Mouse (Mus musculus) CH12.LX (cell line): ENCODE results near the gene 2810408A11Rik. TPM values are rescaled to one million over a fixed set of nuclear protein-coding genes. Genes with fewer than 3 reads are reported as not detected.

ENCODE experiments used
- DNase-seq: peaks from one replicate; pipeline ENCODE4 v3.0.0-alpha.2; 2013; ENCODE audit errors: extremely low read depth
- H3K27ac ChIP-seq: 2 replicates; pipeline ENCODE4 v1.5.1; 2012; ENCODE audit warnings: low read depth, mild to moderate bottlenecking, control low read depth, moderate library complexity; ENCODE audit not compliant: insufficient read depth
- H3K27me3 ChIP-seq: replicated peaks from 2 replicates; pipeline ENCODE3; 2012; ENCODE audit warnings: inconsistent platforms
- H3K36me3 ChIP-seq, 2 experiments: replicated peaks in 1 of 2; 2 replicates each; pipeline versions ENCODE3 to v1.6.1; 2012; ENCODE audit warnings: inconsistent platforms in 1 of 2, low read length in 1 of 2, mild to moderate bottlenecking in 1 of 2, mixed read lengths in 1 of 2, moderate library complexity in 1 of 2; ENCODE audit not compliant: control insufficient read depth in 1 of 2, insufficient read depth in 1 of 2
- H3K4me1 ChIP-seq, 2 experiments: 2 replicates each; pipeline ENCODE4 v1.6.1; 2012; ENCODE audit warnings: inconsistent platforms in 1 of 2, moderate library complexity in 1 of 2; ENCODE audit not compliant: insufficient read depth in 2 of 2, control insufficient read depth in 1 of 2
- H3K4me2 ChIP-seq: 2 replicates; pipeline ENCODE4 v1.6.1; 2012; ENCODE audit warnings: low read depth, mild to moderate bottlenecking, control low read depth; ENCODE audit not compliant: poor library complexity, insufficient read depth, severe bottlenecking
- H3K4me3 ChIP-seq, 3 experiments: fragments of 150-350 bp in 1 of 3; sonication (generic) in 1 of 3; replicated peaks in 1 of 3; 2 replicates each; pipeline versions ENCODE3 to v1.5.1; 2011 to 2012; ENCODE audit warnings: low read depth in 2 of 3, low read length in 2 of 3, mild to moderate bottlenecking in 2 of 3, moderate library complexity in 2 of 3, control low read depth in 1 of 3, improper control_type of control experiment in 1 of 3, inconsistent platforms in 1 of 3, mixed read lengths in 1 of 3; ENCODE audit not compliant: poor library complexity in 1 of 3
- H3K79me2 ChIP-seq: replicated peaks from 2 replicates; pipeline ENCODE4 v1.6.1; 2012; ENCODE audit warnings: mild to moderate bottlenecking, moderate library complexity; ENCODE audit not compliant: control insufficient read depth, poor library complexity, insufficient read depth, severe bottlenecking; ENCODE audit errors: extremely low read depth
- H3K9ac ChIP-seq: 2 replicates; pipeline ENCODE4 v1.6.1; 2012; ENCODE audit warnings: low read depth, mild to moderate bottlenecking, control low read depth, moderate library complexity; ENCODE audit not compliant: insufficient read depth
- H3K9me3 ChIP-seq: replicated peaks from 2 replicates; pipeline ENCODE3; 2012; ENCODE audit warnings: low read length, inconsistent platforms, mixed read lengths
- CHD1 ChIP-seq: IDR thresholded peaks from 2 replicates; pipeline ENCODE4 v1.6.1; 2012; ENCODE audit warnings: low read depth, low read length, improper control_type of control experiment, inconsistent platforms
- CHD2 ChIP-seq: IDR thresholded peaks from 2 replicates; pipeline ENCODE4 v1.6.1; 2011; ENCODE audit warnings: low read length, improper control_type of control experiment
- CTCF ChIP-seq, 2 experiments: IDR thresholded peaks in 1 of 2; conservative IDR thresholded peaks in 1 of 2; 2 replicates each; pipeline ENCODE4 v1.5.1; 2011 to 2012; ENCODE audit warnings: low read depth in 2 of 2, low read length in 2 of 2, improper control_type of control experiment in 1 of 2, inconsistent platforms in 1 of 2, mild to moderate bottlenecking in 1 of 2, moderate library complexity in 1 of 2
- E2F4 ChIP-seq: IDR thresholded peaks from 2 replicates; pipeline ENCODE4 v1.6.1; 2011; ENCODE audit warnings: low read depth, low read length, improper control_type of control experiment; ENCODE audit not compliant: insufficient replicate concordance
- EP300 ChIP-seq: IDR thresholded peaks from 2 replicates; pipeline ENCODE4 v1.6.1; 2011; ENCODE audit warnings: low read length, improper control_type of control experiment
- ETS1 ChIP-seq: conservative IDR thresholded peaks from 2 replicates; pipeline ENCODE4 v1.6.1; 2012; ENCODE audit warnings: low read depth, mild to moderate bottlenecking, inconsistent platforms, low read length, improper control_type of control experiment, moderate library complexity
- GABPA ChIP-seq: IDR thresholded peaks from 2 replicates; pipeline ENCODE4 v1.6.1; 2012; ENCODE audit warnings: low read depth, low read length, improper control_type of control experiment, inconsistent platforms; ENCODE audit not compliant: insufficient replicate concordance
- HCFC1 ChIP-seq: IDR thresholded peaks from 2 replicates; pipeline ENCODE4 v1.6.1; 2012; ENCODE audit warnings: low read depth, mild to moderate bottlenecking, inconsistent platforms, low read length, improper control_type of control experiment
- IRF4 ChIP-seq: IDR thresholded peaks from 2 replicates; pipeline ENCODE4 v1.6.1; 2014; ENCODE audit warnings: low read depth, mild to moderate bottlenecking, inconsistent platforms, low read length, improper control_type of control experiment
- JUN ChIP-seq: IDR thresholded peaks from 2 replicates; pipeline ENCODE4 v1.6.1; 2011; ENCODE audit warnings: low read depth, mild to moderate bottlenecking, low read length, improper control_type of control experiment, moderate library complexity; ENCODE audit not compliant: insufficient read depth
- JUND ChIP-seq: conservative IDR thresholded peaks from 2 replicates; pipeline ENCODE4 v1.6.1; 2011; ENCODE audit warnings: low read depth, low read length, improper control_type of control experiment
- KAT2A ChIP-seq: IDR thresholded peaks from 2 replicates; pipeline ENCODE4 v1.6.1; 2012; ENCODE audit warnings: low read length, improper control_type of control experiment, inconsistent platforms; ENCODE audit not compliant: insufficient replicate concordance
- MAX ChIP-seq: IDR thresholded peaks from 2 replicates; pipeline ENCODE4 v1.6.1; 2011; ENCODE audit warnings: low read length, improper control_type of control experiment
- MAZ ChIP-seq: IDR thresholded peaks from 2 replicates; pipeline ENCODE4 v1.6.1; 2012; ENCODE audit warnings: low read depth, mild to moderate bottlenecking, inconsistent platforms, low read length, improper control_type of control experiment, moderate library complexity
- MEF2A ChIP-seq: IDR thresholded peaks from 2 replicates; pipeline ENCODE4 v1.6.1; 2014; ENCODE audit warnings: low read depth, mild to moderate bottlenecking, inconsistent platforms, low read length, improper control_type of control experiment, borderline replicate concordance
- NELFE ChIP-seq: IDR thresholded peaks from 2 replicates; pipeline ENCODE4 v1.6.1; 2011; ENCODE audit warnings: low read depth, low read length, improper control_type of control experiment
- NRF1 ChIP-seq: IDR thresholded peaks from 2 replicates; pipeline ENCODE4 v1.6.1; 2014; ENCODE audit warnings: low read depth, mild to moderate bottlenecking, inconsistent platforms, low read length, improper control_type of control experiment, moderate library complexity
- PAX5 ChIP-seq: IDR thresholded peaks from 2 replicates; pipeline ENCODE4 v1.6.1; 2012; ENCODE audit warnings: low read length, inconsistent platforms, mixed read lengths
- RAD21 ChIP-seq: IDR thresholded peaks from 2 replicates; pipeline ENCODE4 v1.6.1; 2011; ENCODE audit warnings: low read depth, mild to moderate bottlenecking, low read length, improper control_type of control experiment, moderate library complexity
- SIN3A ChIP-seq: IDR thresholded peaks from 2 replicates; pipeline ENCODE4 v1.6.1; 2012; ENCODE audit warnings: low read length, improper control_type of control experiment, inconsistent platforms
- SMC3 ChIP-seq: IDR thresholded peaks from 2 replicates; pipeline ENCODE4 v1.6.1; 2011; ENCODE audit warnings: low read depth, low read length, improper control_type of control experiment
- TBP ChIP-seq: conservative IDR thresholded peaks from 2 replicates; pipeline ENCODE4 v1.6.1; 2011; ENCODE audit warnings: low read depth, low read length, improper control_type of control experiment
- TCF12 ChIP-seq: IDR thresholded peaks from 2 replicates; pipeline ENCODE4 v1.6.1; 2014; ENCODE audit warnings: low read depth, mild to moderate bottlenecking, inconsistent platforms, low read length, improper control_type of control experiment
- UBTF ChIP-seq: IDR thresholded peaks from 2 replicates; pipeline ENCODE4 v1.6.1; 2012; ENCODE audit warnings: low read depth, mild to moderate bottlenecking, inconsistent platforms, low read length, improper control_type of control experiment, moderate library complexity
- USF1 ChIP-seq: IDR thresholded peaks from 2 replicates; pipeline ENCODE4 v1.6.1; 2014; ENCODE audit warnings: low read depth, mild to moderate bottlenecking, inconsistent platforms, low read length, improper control_type of control experiment
- ZKSCAN1 ChIP-seq: IDR thresholded peaks from 2 replicates; pipeline ENCODE4 v1.6.1; 2012; ENCODE audit warnings: low read depth, inconsistent platforms, low read length, improper control_type of control experiment, borderline replicate concordance
- ZMIZ1 ChIP-seq: IDR thresholded peaks from 2 replicates; pipeline ENCODE4 v1.6.1; 2012; ENCODE audit warnings: low read depth, mild to moderate bottlenecking, inconsistent platforms, low read length, improper control_type of control experiment
- ZNF384 ChIP-seq: IDR thresholded peaks from 2 replicates; pipeline ENCODE4 v1.6.1; 2012; ENCODE audit warnings: low read depth, low read length, improper control_type of control experiment, inconsistent platforms
- dilution Hi-C: fragments of 300-500 bp; cut with MboI; formaldehyde crosslinking; loops from 2 replicates; pipeline ENCODE4 v1.14.3; 2020; ENCODE audit warnings: low sequenced_read_pairs; ENCODE audit not compliant: extremely low pct_unique_long_range_greater_than_20kb, extremely low pct_ligation_motif_present
- in situ Hi-C: fragments of 300-500 bp; cut with MboI; formaldehyde crosslinking; loops from 3 replicates; pipeline ENCODE4 v1.14.3; 2019; ENCODE audit warnings: low sequenced_read_pairs, low pct_ligation_motif_present, low pct_unique_long_range_greater_than_20kb, mixed read lengths
- polyA plus RNA-seq: library from polyadenylated mRNA; unstranded; fragments of >175 nt; gene quantifications from 2 replicates; pipeline ENCODE4 v1.2.1, GENCODE M21; 2012; ENCODE audit warnings: low read depth; ENCODE audit not compliant: insufficient read length
- total RNA-seq, 2 experiments: library from RNA; depleted of rRNA; stranded (reverse); fragments of 300-350 nt in 1 of 2; fragments of >200 nt in 1 of 2; gene quantifications; 2 replicates each; pipeline ENCODE4 v1.2.3; 2012 to 2014

2810408A11Rik gene
- total and polyA plus RNA-seq, 3 experiments = 0.33 to 0.86 (median 0.59) TPM

DNA sequence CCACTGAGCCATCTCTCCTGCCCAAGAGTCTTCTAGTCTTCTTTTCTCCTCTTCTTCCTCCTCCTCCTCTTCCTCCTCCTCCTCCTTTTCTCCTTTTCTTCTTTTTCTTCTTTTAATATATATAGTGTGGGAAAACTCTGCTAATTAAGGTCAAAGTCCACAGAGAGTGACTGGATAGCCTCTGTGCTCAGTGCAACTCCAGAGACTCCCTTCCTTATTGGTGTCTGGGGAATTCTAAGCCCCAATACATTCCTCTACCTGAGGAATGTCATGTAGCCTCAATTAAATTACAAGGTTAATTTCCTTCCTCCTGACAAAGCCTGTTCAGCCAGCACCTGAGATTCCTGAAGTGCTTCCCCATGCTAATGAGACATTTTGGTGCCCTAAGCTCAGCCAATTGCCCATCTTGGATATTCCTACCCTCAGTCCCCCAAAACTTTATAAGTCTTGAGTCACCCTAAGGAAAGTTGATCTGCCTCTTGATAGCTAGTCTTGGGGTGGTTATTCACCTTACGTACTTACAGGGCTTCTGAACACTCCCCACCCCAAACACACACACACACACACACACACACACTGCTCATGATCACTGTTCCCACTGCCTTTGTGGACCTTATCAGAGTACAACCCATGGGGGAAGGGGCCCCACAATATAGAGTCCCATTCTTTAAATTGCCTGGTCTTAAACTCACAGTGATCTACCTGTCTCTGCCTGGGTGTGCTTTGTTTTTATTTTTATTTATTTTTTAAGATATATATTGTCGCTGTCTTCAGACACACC lies 30.3 kb downstream of the 2810408A11Rik start:
- H3K9ac ChIP-seq = no peak overlapping the region
- no peak for TF ChIP-seq JUN
- no peak for TF ChIP-seq NRF1
- no peak for TF ChIP-seq IRF4
- TF ChIP-seq ZKSCAN1 = no peak
- no peak for TF ChIP-seq SMC3
- no peak for TF ChIP-seq CTCF (conservative IDR thresholded peaks at IDR 0.05 in 1 of 2, IDR thresholded peaks at IDR 0.05 in 1 of 2; ENCODE audit: low read depth in 2 of 2, low read length in 2 of 2)
- no peak for TF ChIP-seq EP300
- no peak for TF ChIP-seq USF1
- no peak for TF ChIP-seq ETS1
- no peak for TF ChIP-seq SIN3A
- TF ChIP-seq TCF12 = no peak
- TF ChIP-seq CHD2 = no peak
- TF ChIP-seq PAX5 = no peak
- no peak for TF ChIP-seq RAD21
- no peak for TF ChIP-seq KAT2A
- no peak for TF ChIP-seq E2F4
- no peak for TF ChIP-seq NELFE
- TF ChIP-seq, all 38 proteins: peak for 0
- Histone ChIP-seq H3K27ac (no peak overlapping the region), H3K4me1 (peaks cover 4 to 32% of the 10 kb centered on the region in 2 experiments), H3K4me2 (no peak overlapping the region), H3K36me3 (no peaks in the 10 kb centered on the region), H3K9me3 (no peaks in the 10 kb centered on the region), H3K27me3 (peaks cover 13% of the 10 kb centered on the region), H3K79me2 (no peaks in the 10 kb centered on the region), H3K4me3 (no peak overlapping the region)
- dilution Hi-C loops (no loop called here), in situ Hi-C loops (no loop called here)
- no peak for DNase-seq

- TF ChIP-seq MAZ (no peak), CTCF (conservative IDR thresholded peaks at IDR 0.05 in 1 of 2, IDR thresholded peaks at IDR 0.05 in 1 of 2; ENCODE audit: low read depth in 2 of 2, low read length in 2 of 2) (no peak), GABPA (no peak), E2F4 (no peak), CHD1 (no peak), CHD2 (no peak), JUND (no peak), ZKSCAN1 (no peak), MAX (no peak), ZNF384 (no peak), USF1 (no peak), JUN (no peak), NRF1 (no peak), UBTF (no peak), MEF2A (no peak), TCF12 (no peak), EP300 (no peak), HCFC1 (no peak), TBP (no peak), ZMIZ1 (no peak)
- Histone ChIP-seq H3K79me2 (no peaks in the 10 kb centered on the region), H3K4me3 (no peak overlapping the region), H3K9me3 (no peaks in the 10 kb centered on the region), H3K27ac (no peak overlapping the region), H3K9ac (no peak overlapping the region), H3K4me2 (no peak overlapping the region), H3K4me1 (peaks cover 4 to 18% of the 10 kb centered on the region in 2 experiments), H3K27me3 (peaks cover 22% of the 10 kb centered on the region), H3K36me3 (no peaks in the 10 kb centered on the region)
- DNase-seq = no peak
- in situ Hi-C loops = no loop called here
- dilution Hi-C loops = no loop called here
These were observed 33.5 kb downstream of the 2810408A11Rik start for GRCm38 (mm10) chr11:69867335-69867734.
